Mouse (Mus musculus): Measurements from ENCODE around the gene Plekhd1. TPM values are rescaled to one million over a fixed set of nuclear protein-coding genes. Genes with fewer than 3 reads are reported as not detected.

Gene Plekhd1
- total RNA-seq (2012; rRNA removed) (not detected in 2 replicates), polyA plus RNA-seq (2012; ENCODE audit: insufficient read depth in 1 of 2, insufficient read length in 2 of 2, low read depth in 1 of 2, low replicate concordance in 2 of 2, missing spikeins in 1 of 2) (under 1 TPM in 1 of 2 experiments, not detected in 1; 0.04 TPM)

DNA sequence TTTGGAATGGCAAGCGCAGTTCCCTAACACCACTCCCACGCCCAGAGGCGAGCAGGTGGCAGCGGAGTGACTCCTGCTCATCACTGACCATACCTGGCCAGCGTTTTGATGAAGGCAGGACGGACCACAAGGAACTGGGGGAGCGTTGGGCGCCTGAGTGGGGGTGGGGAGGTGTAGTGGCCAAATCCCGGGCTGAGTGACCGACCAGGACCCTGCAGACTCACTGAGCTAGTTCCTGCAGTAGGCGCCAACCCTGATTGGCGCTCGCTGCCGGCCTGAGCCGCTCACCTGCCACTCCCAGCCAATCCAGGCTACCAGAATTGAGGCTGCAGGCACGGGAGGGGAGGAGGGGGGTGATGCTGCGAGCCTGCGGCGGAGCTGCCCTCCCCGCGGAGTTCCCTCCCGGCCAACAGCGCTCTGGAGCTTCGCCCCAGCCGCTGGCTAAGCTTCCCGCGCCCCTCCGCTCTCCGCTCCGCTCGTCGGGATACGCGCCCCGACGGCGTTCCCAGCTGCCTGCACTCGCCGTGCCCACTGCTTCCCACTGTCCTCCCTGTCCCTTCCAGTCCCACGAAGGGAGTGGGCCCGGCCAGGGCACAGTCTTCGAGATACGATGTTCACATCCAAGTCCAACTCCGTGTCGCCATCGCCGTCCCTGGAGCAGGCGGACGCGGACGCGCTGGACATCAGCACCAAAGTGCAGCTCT is at the start of gene Plekhd1:
TSS of gene Plekhd1 (plus strand) at position 323 of the 704 bp plus-strand sequence.
- Histone ChIP-seq H3K4me3 (ENCODE audit: control insufficient read depth in 1 of 2, insufficient read depth in 1 of 2, low read depth in 2 of 2, low read length in 2 of 2) (no peak within 1 kb of the TSS), H3K36me3 (ENCODE audit: control insufficient read depth in 1 of 2, insufficient read depth in 2 of 2, low read length in 2 of 2) (no peaks in the 10 kb centered on the region), H3K4me1 (ENCODE audit: control insufficient read depth in 1 of 2, insufficient read depth in 2 of 2, low read length in 2 of 2) (0 out of 4 replicates have a peak, but pooled peaks cover 0 to 6% of the 10 kb centered on the region in 2 experiments), H3K27ac (ENCODE audit: control insufficient read depth, low read depth, low read length) (no peak within 1 kb of the TSS), H3K9me3 (replicated peaks; ENCODE audit: insufficient read depth, low read length) (no peaks in the 10 kb centered on the region), H3K79me2 (ENCODE audit: control insufficient read depth, insufficient read depth, low read length, poor library complexity) (no peaks in the 10 kb centered on the region), H3K9ac (ENCODE audit: control insufficient read depth, low read depth, low read length, poor library complexity, severe bottlenecking) (no peak within 1 kb of the TSS), H3K27me3 (ENCODE audit: control insufficient read depth in 1 of 2, insufficient read depth in 2 of 2, low read length in 2 of 2) (no peaks in the 10 kb centered on the region)
- TF ChIP-seq NELFE (IDR thresholded peaks at IDR 0.05; ENCODE audit: low read depth, low read length) (no peak), JUND (IDR thresholded peaks at IDR 0.05; ENCODE audit: low read depth, low read length) (no peak)
- DNase-seq (ENCODE audit: low read depth, low spot score): no peak

GRCm38 (mm10) chr12:80642725-80643692 is 49.4 kb upstream of the Plekhd1 start:
- Histone ChIP-seq H3K79me2 (ENCODE audit: control insufficient read depth, insufficient read depth, low read length, poor library complexity) (peaks cover 66% of the 10 kb centered on the region), H3K4me3 (ENCODE audit: control insufficient read depth in 1 of 2, insufficient read depth in 1 of 2, low read depth in 2 of 2, low read length in 2 of 2) (peak overlapping the region; percentile 79 to 91), H3K27ac (ENCODE audit: control insufficient read depth, low read depth, low read length) (peak overlapping the region; percentile 27), H3K4me1 (ENCODE audit: control insufficient read depth in 1 of 2, insufficient read depth in 2 of 2, low read length in 2 of 2) (peaks cover 12 to 13% of the 10 kb centered on the region in 2 experiments; a peak in 3 of 4 replicates), H3K9ac (ENCODE audit: control insufficient read depth, low read depth, low read length, poor library complexity, severe bottlenecking) (peak overlapping the region; percentile 91), H3K27me3 (ENCODE audit: control insufficient read depth in 1 of 2, insufficient read depth in 2 of 2, low read length in 2 of 2) (no peaks in the 10 kb centered on the region), H3K36me3 (ENCODE audit: control insufficient read depth in 1 of 2, insufficient read depth in 2 of 2, low read length in 2 of 2) (peaks cover 35 to 39% of the 10 kb centered on the region in 2 experiments), H3K9me3 (replicated peaks; ENCODE audit: insufficient read depth, low read length) (no peaks in the 10 kb centered on the region)
- TF ChIP-seq ETS1 (IDR thresholded peaks at IDR 0.05; ENCODE audit: low read depth, low read length): no peak
- TF ChIP-seq USF1 (IDR thresholded peaks at IDR 0.05; ENCODE audit: low read depth, low read length): 0 out of 2 replicates have a peak, but pooled peaks have one; percentile 8
- peak; percentile 96 for TF ChIP-seq MXI1 (IDR thresholded peaks at IDR 0.05; ENCODE audit: low read depth, low read length)
- peak; percentile 53 for TF ChIP-seq NRF1 (IDR thresholded peaks at IDR 0.05; ENCODE audit: insufficient read depth, low read depth, low read length, poor library complexity, severe bottlenecking)
- TF ChIP-seq CTCF (IDR thresholded peaks at IDR 0.05 in 2 of 3, conservative IDR thresholded peaks at IDR 0.05 in 1 of 3; ENCODE audit: control insufficient read depth in 1 of 3, insufficient read depth in 1 of 3, low read depth in 2 of 3, low read length in 3 of 3, poor library complexity in 1 of 3, severe bottlenecking in 1 of 3): peak; percentile 78 to 93 (median 79)
- no peak for TF ChIP-seq ELF1 (IDR thresholded peaks at IDR 0.05; ENCODE audit: low read depth, low read length)
- TF ChIP-seq MYC (IDR thresholded peaks at IDR 0.05; ENCODE audit: low read depth, low read length): peak; percentile 94
- TF ChIP-seq UBTF (IDR thresholded peaks at IDR 0.05; ENCODE audit: borderline replicate concordance, insufficient read depth, low read depth, low read length): 0 out of 2 replicates have a peak, but pooled peaks have one; percentile 79
- TF ChIP-seq ZC3H11A (IDR thresholded peaks at IDR 0.05; ENCODE audit: low read depth, low read length): peak; percentile 34; the same call in 1 of the 2 replicates
- peak; percentile 79; the same call in 1 of the 2 replicates for TF ChIP-seq BHLHE40 (IDR thresholded peaks at IDR 0.05; ENCODE audit: borderline replicate concordance, low read depth, low read length)
- no peak for TF ChIP-seq KAT2A (conservative IDR thresholded peaks at IDR 0.05; ENCODE audit: low read depth, low read length)
- TF ChIP-seq RAD21 (IDR thresholded peaks at IDR 0.05; ENCODE audit: low read depth, low read length): peak; percentile 64
- TF ChIP-seq HCFC1 (IDR thresholded peaks at IDR 0.05; ENCODE audit: low read depth, low read length): peak; percentile 64; the same call in 1 of the 2 replicates
- no peak for TF ChIP-seq E2F4 (IDR thresholded peaks at IDR 0.05; ENCODE audit: borderline replicate concordance, low read depth, low read length)
- no peak for TF ChIP-seq ZNF384 (IDR thresholded peaks at IDR 0.05; ENCODE audit: low read depth, low read length)
- TF ChIP-seq POLR2A (IDR thresholded peaks at IDR 0.05; ENCODE audit: control insufficient read depth in 1 of 2, insufficient read depth in 1 of 2, low read depth in 1 of 2, low read length in 2 of 2, poor library complexity in 1 of 2): 0 out of 4 replicates have a peak, but pooled peaks of 1 of the 2 experiments have one; percentile 13
- TF ChIP-seq SIN3A (IDR thresholded peaks at IDR 0.05; ENCODE audit: low read length): peak; percentile 89
- peak; percentile 57 for TF ChIP-seq SMC3 (IDR thresholded peaks at IDR 0.05; ENCODE audit: low read depth, low read length)
- TF ChIP-seq CHD1 (IDR thresholded peaks at IDR 0.05; ENCODE audit: low read depth, low read length): peak; percentile 94; the same call in 1 of the 2 replicates
- peak; percentile 97 for TF ChIP-seq MAX (IDR thresholded peaks at IDR 0.05; ENCODE audit: low read length)
- DNase-seq (ENCODE audit: low read depth, low spot score): peak; percentile 91
